Mouse (Mus musculus): ENCODE results near the gene Pstpip1.

DNA sequence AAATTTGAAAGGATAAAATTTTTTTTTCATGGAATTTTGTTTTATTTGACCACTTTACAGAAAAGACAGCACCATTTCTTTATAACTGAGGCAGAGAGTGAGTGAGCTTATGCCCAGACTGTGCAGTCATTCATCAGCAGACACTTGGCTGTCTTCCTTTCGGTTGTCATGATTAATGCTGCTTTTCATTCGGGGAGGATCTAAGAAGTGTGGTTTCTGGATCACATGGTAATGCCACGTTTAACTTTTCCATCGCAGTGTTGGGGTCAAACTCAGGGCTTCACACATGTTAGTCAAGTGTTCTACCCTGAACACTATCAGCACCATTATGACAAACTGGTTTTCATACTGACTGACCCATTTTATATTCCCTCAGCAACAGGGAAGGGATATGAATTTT lies 11.3 kb downstream of the Pstpip1 start:
- TF ChIP-seq CTCF (IDR thresholded peaks at IDR 0.05; ENCODE audit: extremely low read depth, insufficient read length, insufficient replicate concordance, low read depth, low read length) (no peak), POLR2A (IDR thresholded peaks at IDR 0.05; ENCODE audit: low read depth, low read length) (no peak)

Measured in small intestine, adult 2 months (tissue).